In genomic region chr15:99332921-99333675, GRCm38 (mm10) we compare ENCODE assay signal across 1 mouse cellular context.
TF ChIP-seq lines count a peak whose summit lies in the region.

No protein-coding gene starts in this region.

TF ChIP-seq in MEL, 35 proteins besides CTCF, POLR2A, EP300 and RAD21 (continued from another document):
- TF ChIP-seq MAZ (IDR thresholded peaks at IDR 0.05; ENCODE audit: low read depth, low read length) (peak; percentile 88; the same call in 1 of the 2 replicates), GABPA (IDR thresholded peaks at IDR 0.05; ENCODE audit: low read depth, low read length) (no peak), TAL1 (IDR thresholded peaks at IDR 0.05; ENCODE audit: low read length) (no peak), NELFE (IDR thresholded peaks at IDR 0.05; ENCODE audit: low read depth, low read length) (no peak), MAFK (IDR thresholded peaks at IDR 0.05; ENCODE audit: borderline replicate concordance, low read depth, low read length) (peak; percentile 69), MXI1 (IDR thresholded peaks at IDR 0.05; ENCODE audit: low read depth, low read length) (peak; percentile 66), CHD1 (IDR thresholded peaks at IDR 0.05; ENCODE audit: low read depth, low read length) (peak; percentile 93; the same call in 1 of the 2 replicates), HCFC1 (IDR thresholded peaks at IDR 0.05; ENCODE audit: low read depth, low read length) (peak; percentile 76), MAX (IDR thresholded peaks at IDR 0.05; ENCODE audit: low read length) (peak; percentile 31; the same call in 1 of the 2 replicates), POLR2AphosphoS5 (IDR thresholded peaks at IDR 0.05; ENCODE audit: borderline replicate concordance, low read depth, low read length) (no peak), TBP (IDR thresholded peaks at IDR 0.05; ENCODE audit: low read depth, low read length) (peak; percentile 55; the same call in 1 of the 2 replicates), KAT2A (conservative IDR thresholded peaks at IDR 0.05; ENCODE audit: low read depth, low read length) (no peak), UBTF (IDR thresholded peaks at IDR 0.05; ENCODE audit: borderline replicate concordance, insufficient read depth, low read depth, low read length) (no peak), E2F4 (IDR thresholded peaks at IDR 0.05; ENCODE audit: borderline replicate concordance, low read depth, low read length) (no peak), RCOR1 (IDR thresholded peaks at IDR 0.05; ENCODE audit: low read depth, low read length) (peak; percentile 43), MYC (IDR thresholded peaks at IDR 0.05; ENCODE audit: low read depth, low read length) (no peak), TCF12 (IDR thresholded peaks at IDR 0.05; ENCODE audit: low read depth, low read length) (peak; percentile 55; the same call in 1 of the 2 replicates), ZKSCAN1 (IDR thresholded peaks at IDR 0.05; ENCODE audit: low read depth, low read length) (no peak), ELF1 (IDR thresholded peaks at IDR 0.05; ENCODE audit: low read depth, low read length) (peak; percentile 80), SMC3 (IDR thresholded peaks at IDR 0.05; ENCODE audit: low read depth, low read length) (no peak), USF1 (IDR thresholded peaks at IDR 0.05; ENCODE audit: low read depth, low read length) (no peak), JUND (IDR thresholded peaks at IDR 0.05; ENCODE audit: low read depth, low read length) (no peak), POLR2AphosphoS2 (IDR thresholded peaks at IDR 0.05; ENCODE audit: low read length) (no peak), MEF2A (IDR thresholded peaks at IDR 0.05; ENCODE audit: extremely low read depth, insufficient replicate concordance, low read depth, low read length, poor library complexity, severe bottlenecking) (peak; percentile 97), ZC3H11A (IDR thresholded peaks at IDR 0.05; ENCODE audit: low read depth, low read length) (no peak), ZMIZ1 (IDR thresholded peaks at IDR 0.05; ENCODE audit: low read depth, low read length) (no peak), BHLHE40 (IDR thresholded peaks at IDR 0.05; ENCODE audit: borderline replicate concordance, low read depth, low read length) (peak; percentile 48; the same call in 1 of the 2 replicates), MYB (IDR thresholded peaks at IDR 0.05; ENCODE audit: low read depth, low read length) (no peak), SIN3A (IDR thresholded peaks at IDR 0.05; ENCODE audit: low read length) (peak; percentile 85), USF2 (IDR thresholded peaks at IDR 0.05; ENCODE audit: borderline replicate concordance in 1 of 2, insufficient read depth in 1 of 2, low read depth in 1 of 2, low read length in 2 of 2) (no peak), ETS1 (IDR thresholded peaks at IDR 0.05; ENCODE audit: low read depth, low read length) (peak; percentile 92), NRF1 (IDR thresholded peaks at IDR 0.05; ENCODE audit: insufficient read depth, low read depth, low read length, poor library complexity, severe bottlenecking) (no peak), ZNF384 (IDR thresholded peaks at IDR 0.05; ENCODE audit: low read depth, low read length) (no peak; the same call in 1 of the 2 replicates)
TF ChIP-seq in MEL: peak in this region for 15.
